Mouse (Mus musculus) frontal cortex, postnatal 14 days (tissue): ENCODE measurements around the gene Tmem205.
A peak's percentile ranks its signal among the peaks of the same experiment; 100 is the strongest.

Experiments used
- DNase-seq, 2 experiments: peaks; one replicate each; pipeline ENCODE4 v3.0.0; 2022; ENCODE audit warnings: low spot score in 2 of 2

Gene Tmem205

GRCm38 (mm10) chr9:21916851-21917492, 10.4 kb downstream of the Tmem205 start:
- DNase-seq: no peak

GRCm38 (mm10) chr9:21909474-21910223, 17.7 kb downstream of the Tmem205 start:
- no peak for DNase-seq

- DNase-seq: no peak
Measured at GRCm38 (mm10) chr9:21908216-21908615, 19.1 kb downstream of the Tmem205 start.

GRCm38 (mm10) chr9:21904031-21904430, 23.3 kb downstream of the Tmem205 start:
- DNase-seq: no peak

- peak; percentile 38 to 52 for DNase-seq
Measured at GRCm38 (mm10) chr9:21901223-21901820, 26.0 kb downstream of the Tmem205 start.

GRCm38 (mm10) chr9:21889229-21889628, 38.1 kb downstream of the Tmem205 start:
- DNase-seq: no peak

GRCm38 (mm10) chr9:21876601-21877000, 50.8 kb downstream of the Tmem205 start:
- DNase-seq: no peak

- DNase-seq: no peak
Measured at GRCm38 (mm10) chr9:21872204-21872603, 55.2 kb downstream of the Tmem205 start.
